ENCODE assay signal across 8 mouse cellular contexts in genomic region chr17:32349037-32349732, GRCm38 (mm10). TPM values are rescaled to one million over a fixed set of nuclear protein-coding genes. Genes with fewer than 3 reads are reported as not detected.
DNase-seq lines count a peak whose midpoint lies in the region; ATAC-seq and TF ChIP-seq lines count a peak whose summit lies in the region.

No protein-coding gene starts in this region.

- peak in 1 of 2 experiments; percentile 71 for DNase-seq in layer of hippocampus, adult 2 months (ENCODE audit: low spot score in 2 of 2)
- DNase-seq in layer of hippocampus, postnatal 25 days (ENCODE audit: extremely low spot score in 1 of 2, low spot score in 1 of 2) = no peak
- peak; percentile 71 for DNase-seq in c-Kit-positive CD71-positive TER-119-positive erythroid progenitor cells, embryonic 14.5 days (ENCODE audit: low spot score)
- no peak for DNase-seq in ovary, postnatal 36 days (ENCODE audit: low spot score)

- H3K9me3 ChIP-seq in forebrain, embryonic 16.5 days (ENCODE audit: control insufficient read depth, low read length) = no peaks in the 10 kb centered on the region
- H3K9me3 ChIP-seq in intestine, embryonic 16.5 days (ENCODE audit: control insufficient read depth, low read length) = no peaks in the 10 kb centered on the region
- H3K9me3 ChIP-seq in lung, embryonic 15.5 days = no peaks in the 10 kb centered on the region

- no peak for ATAC-seq in forebrain, embryonic 16.5 days
- peak; percentile 13 for ATAC-seq in intestine, embryonic 16.5 days
- no peak for ATAC-seq in lung, embryonic 15.5 days (ENCODE audit: borderline replicate concordance, extremely low read depth, low FRiP score, low TSS enrichment)
- ATAC-seq in neutrophil, adult 5-6 weeks (ENCODE audit: extremely low read depth, insufficient number of reproducible peaks, low FRiP score, poor library complexity, severe bottlenecking) = peak; percentile 48

- H3K27ac ChIP-seq in layer of hippocampus, adult 2 months = peak overlapping the region; percentile 98
- no peak overlapping the region for H3K27ac ChIP-seq in forebrain, embryonic 16.5 days (ENCODE audit: low read length)
- H3K27ac ChIP-seq in intestine, embryonic 16.5 days (ENCODE audit: low read length) = no peak overlapping the region
- peak overlapping the region; percentile 77 for H3K27ac ChIP-seq in lung, embryonic 15.5 days

- H3K4me1 ChIP-seq in forebrain, embryonic 16.5 days (replicated peaks; ENCODE audit: control insufficient read depth, insufficient read depth, low read length) = peaks cover 30% of the 10 kb centered on the region
- 0 out of 2 replicates have a peak, but pooled peaks cover 5% of the 10 kb centered on the region for H3K4me1 ChIP-seq in intestine, embryonic 16.5 days (ENCODE audit: control insufficient read depth, insufficient read depth, low read length)
- H3K4me1 ChIP-seq in lung, embryonic 15.5 days = peaks cover 22% of the 10 kb centered on the region

- H3K4me3 ChIP-seq in layer of hippocampus, adult 2 months = peak overlapping the region; percentile 80
- peak overlapping the region; percentile 98 for H3K4me3 ChIP-seq in forebrain, embryonic 16.5 days (replicated peaks; ENCODE audit: low read length)
- peak overlapping the region; percentile 81 for H3K4me3 ChIP-seq in intestine, embryonic 16.5 days (ENCODE audit: low read length)
- peak overlapping the region; percentile 96 for H3K4me3 ChIP-seq in lung, embryonic 15.5 days

- WGBS in forebrain, embryonic 16.5 days = 6% methylated on average over 4 of the region's 4 CpGs
- 9% methylated on average over 4 of the region's 4 CpGs for WGBS in intestine, embryonic 16.5 days
- WGBS in lung, embryonic 15.5 days = 9% methylated on average over 4 of the region's 4 CpGs

- peak overlapping the region; percentile 90 for H3K4me2 ChIP-seq in forebrain, embryonic 16.5 days (ENCODE audit: low read length)
- peak overlapping the region; percentile 87 for H3K4me2 ChIP-seq in intestine, embryonic 16.5 days (ENCODE audit: low read depth, low read length)
- peak overlapping the region; percentile 87 for H3K4me2 ChIP-seq in lung, embryonic 15.5 days

- H3K9ac ChIP-seq in forebrain, embryonic 16.5 days (replicated peaks; ENCODE audit: low read depth, low read length) = peak overlapping the region; percentile 26; the same call in 1 of the 2 replicates
- peak overlapping the region; percentile 81; the same call in 1 of the 2 replicates for H3K9ac ChIP-seq in intestine, embryonic 16.5 days (ENCODE audit: low read depth, low read length)
- H3K9ac ChIP-seq in lung, embryonic 15.5 days = peak overlapping the region; percentile 83

- H3K27me3 ChIP-seq in forebrain, embryonic 16.5 days (replicated peaks; ENCODE audit: control insufficient read depth, insufficient read depth, low read length) = no peaks in the 10 kb centered on the region
- H3K27me3 ChIP-seq in intestine, embryonic 16.5 days (replicated peaks; ENCODE audit: control insufficient read depth, insufficient read depth, low read length) = no peaks in the 10 kb centered on the region
- no peaks in the 10 kb centered on the region for H3K27me3 ChIP-seq in lung, embryonic 15.5 days

- peaks cover 3% of the 10 kb centered on the region for H3K36me3 ChIP-seq in forebrain, embryonic 16.5 days (ENCODE audit: control insufficient read depth, insufficient read depth)
- H3K36me3 ChIP-seq in intestine, embryonic 16.5 days (ENCODE audit: control insufficient read depth, insufficient read depth, low read length) = no peaks in the 10 kb centered on the region
- H3K36me3 ChIP-seq in lung, embryonic 15.5 days = peaks cover 13% of the 10 kb centered on the region; the same call in 1 of the 2 replicates

- peak; percentile 95 for TF ChIP-seq CTCF in layer of hippocampus, adult 2 months (conservative IDR thresholded peaks at IDR 0.05)

RNA-seq across cellular contexts. Expression of gene Akap8l, which starts 1.2 kb away (rescaled TPM):
- 100 to 1,000 TPM; 220 to 238 TPM for total RNA-seq in layer of hippocampus, adult 2 months (2021)
- total RNA-seq in layer of hippocampus, postnatal 25 days (2021) = 100 to 1,000 TPM; 140 to 197 TPM
- polyA plus RNA-seq in forebrain, embryonic 16.5 days (2015; fragmentation: Nextera tagmentation; extraction: Ambion mirVana) = 132 and 164 TPM in 2 replicates
- polyA plus RNA-seq in intestine, embryonic 16.5 days (2015; fragmentation: Nextera tagmentation; extraction: Ambion mirVana) = 66.3 and 73.0 TPM in 2 replicates
- polyA plus RNA-seq in lung, embryonic 15.5 days (2015; fragmentation: Nextera tagmentation; extraction: Ambion mirVana) = 85.0 and 104 TPM in 2 replicates
- total RNA-seq in neutrophil, adult 5-6 weeks (2017) = 275 and 277 TPM in 2 replicates

RNA-seq across cellular contexts. Expression of gene Akap8, which starts 28.1 kb away (rescaled TPM):
- 100 to 1,000 TPM in 1 of 2 experiments, 10 to 100 TPM in 1; 99.2 to 112 TPM for total RNA-seq in layer of hippocampus, adult 2 months (2021)
- total RNA-seq in layer of hippocampus, postnatal 25 days (2021) = 10 to 100 TPM; 68.1 to 92.0 TPM
- 112 and 123 TPM in 2 replicates for polyA plus RNA-seq in forebrain, embryonic 16.5 days (2015; fragmentation: Nextera tagmentation; extraction: Ambion mirVana)
- polyA plus RNA-seq in intestine, embryonic 16.5 days (2015; fragmentation: Nextera tagmentation; extraction: Ambion mirVana) = 75.0 and 75.7 TPM in 2 replicates
- 87.1 and 101 TPM in 2 replicates for polyA plus RNA-seq in lung, embryonic 15.5 days (2015; fragmentation: Nextera tagmentation; extraction: Ambion mirVana)
- 227 and 237 TPM in 2 replicates for total RNA-seq in neutrophil, adult 5-6 weeks (2017)

RNA-seq across cellular contexts. Expression of gene Wiz, which starts 40.1 kb away (rescaled TPM):
- total RNA-seq in layer of hippocampus, adult 2 months (2021) = 10 to 100 TPM; 55.0 to 57.2 TPM
- total RNA-seq in layer of hippocampus, postnatal 25 days (2021) = 10 to 100 TPM; 48.3 to 57.7 TPM
- 35.7 and 39.1 TPM in 2 replicates for polyA plus RNA-seq in forebrain, embryonic 16.5 days (2015; fragmentation: Nextera tagmentation; extraction: Ambion mirVana)
- 17.5 and 18.9 TPM in 2 replicates for polyA plus RNA-seq in intestine, embryonic 16.5 days (2015; fragmentation: Nextera tagmentation; extraction: Ambion mirVana)
- polyA plus RNA-seq in lung, embryonic 15.5 days (2015; fragmentation: Nextera tagmentation; extraction: Ambion mirVana) = 24.9 and 26.9 TPM in 2 replicates
- 9.1 and 12.3 TPM in 2 replicates for total RNA-seq in neutrophil, adult 5-6 weeks (2017)

RNA-seq across cellular contexts. Expression of gene Rasal3, which starts 54.2 kb away (rescaled TPM):
- total RNA-seq in layer of hippocampus, adult 2 months (2021) = 1 to 10 TPM; 2.9 to 4.6 TPM
- 1 to 10 TPM; 2.9 to 3.4 TPM for total RNA-seq in layer of hippocampus, postnatal 25 days (2021)
- polyA plus RNA-seq in forebrain, embryonic 16.5 days (2015; fragmentation: Nextera tagmentation; extraction: Ambion mirVana) = 0.57 and 0.73 TPM in 2 replicates
- 1.4 and 2.0 TPM in 2 replicates for polyA plus RNA-seq in intestine, embryonic 16.5 days (2015; fragmentation: Nextera tagmentation; extraction: Ambion mirVana)
- 1.7 and 5.5 TPM in 2 replicates for polyA plus RNA-seq in lung, embryonic 15.5 days (2015; fragmentation: Nextera tagmentation; extraction: Ambion mirVana)
- 190 and 210 TPM in 2 replicates for total RNA-seq in neutrophil, adult 5-6 weeks (2017)

Comparison
In these comparisons a context has a peak if more than half of its experiments do, and no peak if none do; other contexts are left out.
1. H3K27ac ChIP-seq: peak in layer of hippocampus, adult 2 months (single experiment) and lung, embryonic 15.5 days (single experiment); none in forebrain, embryonic 16.5 days (single experiment) and intestine, embryonic 16.5 days (single experiment).
2. ATAC-seq: peak in intestine, embryonic 16.5 days (single experiment) and neutrophil, adult 5-6 weeks (single experiment); none in forebrain, embryonic 16.5 days (single experiment) and lung, embryonic 15.5 days (single experiment).
3. H3K9ac ChIP-seq: peak in every context shown above with its lines; median percentile 83 in lung, embryonic 15.5 days; 81 in intestine, embryonic 16.5 days; 26 in forebrain, embryonic 16.5 days.
4. Peak in every context shown above with its lines, with median percentiles within 50 percentile points of each other: H3K4me3 ChIP-seq and H3K4me2 ChIP-seq.